Mouse (Mus musculus): ENCODE data around the gene Tomt.

- TF ChIP-seq CTCF (IDR thresholded peaks at IDR 0.05; ENCODE audit: low read depth) (no peak), EP300 (IDR thresholded peaks at IDR 0.05; ENCODE audit: low read depth) (no peak)
Measured at GRCm38 (mm10) chr7:101939758-101940157, 33.6 kb upstream of the Tomt start.

Measured in heart, postnatal 0 days (tissue).